Mouse (Mus musculus) liver, embryonic 14.5 days (tissue): ENCODE results near the gene Pde6h.

Source experiments
- CTCF ChIP-seq: IDR thresholded peaks from 2 replicates; pipeline ENCODE4 v1.5.1; 2016; ENCODE audit warnings: antibody characterized with exemption, low read depth, control low read depth
- EP300 ChIP-seq: IDR thresholded peaks from 2 replicates; pipeline ENCODE4 v1.6.1; 2016; ENCODE audit warnings: antibody characterized with exemption, low read depth

- TF ChIP-seq CTCF = no peak
- TF ChIP-seq EP300 = no peak
These were observed 14.9 kb downstream of the Pde6h start for GRCm38 (mm10) chr6:136938331-136939126.
